Mouse (Mus musculus) lung, adult 2 months (tissue): ENCODE data around the gene Trim26. TPM values are rescaled to one million over a fixed set of nuclear protein-coding genes. Genes with fewer than 3 reads are reported as not detected.
A peak's percentile ranks its signal among the peaks of the same experiment; 100 is the strongest.
"Not testable (repeated sequence)": the region's sequence is repeated elsewhere in the genome, so short reads cannot be mapped to it uniquely, and the experiment has no call there.

Experiments
- DNase-seq: peaks from one replicate; pipeline ENCODE4 v3.0.0; 2022
- H3K4me1 ChIP-seq: fragments of 200-500 bp; 2 replicates; pipeline ENCODE4 v1.6.1; 2011; ENCODE audit warnings: low read length; ENCODE audit not compliant: control insufficient read depth, insufficient read depth
- H3K4me3 ChIP-seq: fragments of 200-500 bp; replicated peaks from 2 replicates; pipeline ENCODE3; 2011; ENCODE audit warnings: low read depth, mild to moderate bottlenecking, control low read depth, low read length; ENCODE audit errors: extremely low read depth
- CTCF ChIP-seq: fragments of 200-500 bp; IDR thresholded peaks from 2 replicates; pipeline ENCODE4 v1.5.1; 2011; ENCODE audit warnings: mild to moderate bottlenecking, low read length, control low read depth; ENCODE audit not compliant: insufficient read depth
- POLR2A ChIP-seq: fragments of 200-500 bp; IDR thresholded peaks from 2 replicates; pipeline ENCODE4 v1.6.1; 2011; ENCODE audit warnings: low read depth, mild to moderate bottlenecking, control low read depth, low read length, borderline replicate concordance; ENCODE audit errors: extremely low read depth
- WGBS: fragments of 180-500 bp; shearing (Covaris S2); methylation state at CpG from one replicate; pipeline ENCODE4 v1.1.7; 2018; 5-methylcytosine and 5-hydroxymethylcytosine counted together
- polyA plus RNA-seq: library from polyadenylated mRNA; depleted of rRNA; stranded (reverse); fragments of >200 nt; gene quantifications from 2 replicates; pipeline ENCODE4 v1.2.3, GENCODE M21; 2012

Trim26 gene
- polyA plus RNA-seq, 1 experiment, result 48.7 TPM

- Histone ChIP-seq H3K4me3 (no peak within 1 kb of the TSS), H3K4me1 (no peaks in the 10 kb centered on the region)
- 72% methylated on average over 4 of the region's 4 CpGs for WGBS
- TF ChIP-seq CTCF (no peak), POLR2A (no peak)
- DNase-seq, result no peak
Measured at GRCm38 (mm10) chr17:36869284-36869954, 32.5 kb downstream of the Trim26 start, which contains the start of gene Trim10. TSS of gene Trim10 (plus strand) at chr17:36869574.

DNA sequence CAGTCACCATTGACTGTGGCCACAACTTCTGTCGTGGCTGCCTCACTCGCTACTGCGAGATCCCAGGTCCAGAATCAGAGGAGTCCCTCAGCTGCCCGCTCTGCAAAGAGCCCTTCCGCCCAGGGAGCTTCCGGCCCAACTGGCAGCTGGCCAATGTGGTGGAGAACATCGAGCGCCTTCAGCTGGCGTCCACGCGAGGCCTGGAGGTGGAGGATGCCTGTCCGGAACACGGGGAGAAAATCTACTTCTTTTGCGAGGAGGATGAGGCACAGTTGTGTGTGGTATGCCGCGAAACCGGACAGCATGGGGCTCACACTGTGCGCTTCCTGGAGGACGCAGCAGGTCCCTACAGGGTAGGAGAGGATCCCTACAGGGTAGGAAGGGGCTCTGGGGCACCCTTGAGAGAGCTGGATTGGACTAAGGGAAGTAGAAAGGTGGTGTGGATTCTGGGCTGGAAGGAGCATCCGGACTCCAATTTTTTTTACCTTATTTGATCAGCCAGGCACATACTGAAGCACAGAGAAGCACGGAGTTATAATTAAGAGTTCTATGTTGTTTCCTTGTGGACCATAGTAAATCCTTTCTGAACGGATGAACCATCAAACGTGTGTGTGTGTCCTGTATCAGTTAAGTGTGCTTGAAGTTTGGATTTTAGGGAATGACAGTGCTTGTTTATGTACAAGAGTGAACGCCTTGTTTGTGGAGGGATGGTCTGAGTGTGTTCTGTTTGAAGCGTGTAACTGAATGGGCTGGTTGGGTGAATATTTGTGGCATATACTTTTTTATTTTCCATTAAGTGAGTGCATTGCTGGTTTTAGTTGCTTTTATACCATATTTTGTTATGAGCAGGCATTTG is 33.2 kb downstream of the Trim26 start:
- 57% methylated on average over 25 of the region's 25 CpGs for WGBS
- no peak overlapping the region for H3K4me3 ChIP-seq
- TF ChIP-seq POLR2A (no peak), CTCF (no peak)
- H3K4me1 ChIP-seq, result no peaks in the 10 kb centered on the region
- DNase-seq, result no peak

DNA sequence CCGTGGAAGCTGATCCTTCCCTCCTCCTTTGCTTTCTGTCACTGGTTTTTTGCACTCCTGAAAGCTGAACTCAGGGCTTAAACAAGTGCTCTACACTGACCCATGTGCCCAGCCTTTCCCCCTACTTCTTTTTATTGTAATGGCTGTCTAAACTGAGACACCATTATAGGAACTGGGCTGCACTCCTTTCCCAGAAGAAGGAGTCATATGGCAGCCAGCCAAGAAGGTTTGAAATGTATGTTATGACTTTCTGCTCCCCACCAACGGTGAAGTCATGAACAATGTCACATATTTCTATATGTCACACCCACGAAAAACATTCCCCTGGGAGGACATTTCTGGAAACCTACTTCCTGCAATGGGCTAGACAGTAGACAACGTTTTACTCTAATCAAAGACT is 37.7 kb downstream of the Trim26 start:
- 29% methylated on average over 4 of the region's 4 CpGs for WGBS
- no peak for DNase-seq
- no peak overlapping the region for H3K4me3 ChIP-seq
- no peaks in the 10 kb centered on the region for H3K4me1 ChIP-seq
- TF ChIP-seq CTCF, result no peak
- TF ChIP-seq POLR2A, result no peak

GRCm38 (mm10) chr17:36883350-36883749 is 46.4 kb downstream of the Trim26 start:
- Histone ChIP-seq H3K4me1 (no peaks in the 10 kb centered on the region), H3K4me3 (no peak overlapping the region)
- 42% methylated on average over 2 of the region's 2 CpGs for WGBS
- TF ChIP-seq POLR2A (no peak), CTCF (no peak)
- no peak for DNase-seq

DNA sequence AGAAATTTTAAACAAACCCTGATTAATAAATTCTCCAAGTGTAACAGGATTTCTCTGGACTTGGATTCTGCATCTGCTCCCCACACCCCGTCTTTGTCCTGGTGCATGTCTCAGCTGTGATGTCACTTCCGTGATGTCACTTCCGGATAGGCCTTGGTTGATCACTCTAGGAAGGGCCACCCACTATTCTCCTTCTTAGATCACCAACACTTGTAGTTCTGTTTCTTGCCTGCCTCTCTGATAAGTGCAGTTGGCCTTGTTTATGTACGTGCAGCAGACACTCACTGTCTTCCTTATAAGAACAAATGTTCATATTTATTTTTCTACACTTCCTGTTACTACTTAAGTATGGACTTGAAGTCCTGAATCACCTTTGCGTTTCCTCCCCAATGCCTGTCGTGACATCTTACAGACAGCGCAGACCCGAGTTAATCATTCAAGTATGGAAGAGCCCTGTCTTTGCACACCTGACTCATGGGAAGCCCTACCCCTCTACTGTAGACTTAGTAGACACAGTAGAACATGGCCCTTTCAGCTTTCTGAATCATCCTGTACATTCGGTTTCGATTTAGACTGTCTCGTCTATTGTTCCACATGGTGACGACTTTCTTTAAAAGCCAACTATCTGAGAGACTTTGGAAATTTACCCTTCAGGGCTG is 48.3 kb downstream of the Trim26 start:
- Histone ChIP-seq H3K4me1 (no peaks in the 10 kb centered on the region), H3K4me3 (no peak overlapping the region)
- TF ChIP-seq POLR2A (no peak), CTCF (no peak)
- WGBS, result 79% methylated on average over 12 of the region's 12 CpGs
- no peak for DNase-seq

DNA sequence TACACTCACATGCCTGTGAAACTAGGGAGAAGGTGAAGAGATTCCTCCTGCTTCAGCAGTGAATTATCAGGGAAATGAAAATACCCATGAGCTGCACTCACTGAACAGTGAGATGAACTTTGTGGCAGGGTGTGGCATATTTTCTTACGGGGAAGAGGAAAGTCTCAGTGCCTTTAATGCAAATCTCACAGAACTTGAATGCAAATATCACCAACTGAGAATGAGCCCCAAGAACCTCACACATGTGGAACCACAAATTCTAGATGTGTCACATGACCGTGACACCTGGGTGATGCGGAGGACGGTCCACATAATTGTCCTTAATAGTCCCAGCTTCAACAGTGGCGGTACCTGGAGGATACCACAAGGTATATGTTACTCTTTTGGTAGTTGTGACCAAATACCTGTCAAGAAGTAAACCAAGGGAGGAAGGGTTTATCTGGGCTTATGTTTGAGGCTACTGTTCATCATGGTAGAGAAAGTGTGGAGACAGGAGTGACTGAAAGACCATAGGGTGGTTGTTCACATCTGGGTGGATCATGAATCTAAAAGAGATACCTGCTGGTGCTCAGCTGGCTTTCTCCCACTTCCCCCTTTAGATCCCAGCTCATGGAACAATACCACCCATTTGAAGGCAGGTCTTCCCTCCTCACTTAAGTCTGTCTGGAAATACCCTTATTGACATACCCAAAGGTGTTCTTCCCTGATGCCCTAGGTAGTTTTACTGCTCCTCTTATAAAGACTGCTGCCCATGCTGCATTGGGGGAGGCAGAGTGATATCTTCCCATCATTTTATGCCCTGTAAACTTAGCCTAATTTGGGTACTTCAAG is 53.4 kb downstream of the Trim26 start, which contains the start of gene Trim40:
Gene Trim40, minus strand, starts transcription at position 51 of the 831 bp plus-strand sequence.
- TF ChIP-seq POLR2A, result no peak
- TF ChIP-seq CTCF, result no peak
- Histone ChIP-seq H3K4me1 (no peaks in the 10 kb centered on the region), H3K4me3 (no peak within 1 kb of the TSS)
- DNase-seq, result no peak
- WGBS, result 79% methylated on average over 5 of the region's 5 CpGs

DNA sequence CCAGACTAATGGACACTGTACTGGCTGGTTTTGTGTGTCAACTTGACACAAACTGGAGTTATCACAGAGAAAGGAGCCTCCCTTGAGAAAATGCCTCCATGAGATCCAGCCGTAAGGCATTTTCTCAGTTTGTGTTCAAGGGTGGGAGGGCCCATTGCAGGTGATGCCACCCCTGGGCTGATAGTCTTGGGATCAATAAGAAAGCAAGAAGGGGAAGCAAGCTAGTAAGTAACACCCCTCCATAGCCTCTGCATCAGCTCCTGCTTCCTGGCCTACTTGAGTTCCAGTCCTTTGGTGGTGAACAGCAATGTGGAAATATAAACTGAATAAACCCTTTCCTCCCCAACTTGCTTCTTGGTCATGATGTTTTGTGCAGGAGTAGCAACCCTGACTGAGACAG is 54.6 kb downstream of the Trim26 start:
- 92% methylated on average over 1 of the region's 1 CpGs for WGBS

GRCm38 (mm10) chr17:36892362-36892761 is 55.4 kb downstream of the Trim26 start:
- TF ChIP-seq CTCF (peak; percentile 44), POLR2A (no peak)
- 6% methylated on average over 2 of the region's 2 CpGs for WGBS
- peak; percentile 31 for DNase-seq
- Histone ChIP-seq H3K4me3 (no peak overlapping the region), H3K4me1 (no peaks in the 10 kb centered on the region)

More for the DNA sequence above, 54.6 kb downstream of the Trim26 start:
- not testable (repeated sequence) for H3K4me1 ChIP-seq, H3K4me3 ChIP-seq, DNase-seq

DNA sequence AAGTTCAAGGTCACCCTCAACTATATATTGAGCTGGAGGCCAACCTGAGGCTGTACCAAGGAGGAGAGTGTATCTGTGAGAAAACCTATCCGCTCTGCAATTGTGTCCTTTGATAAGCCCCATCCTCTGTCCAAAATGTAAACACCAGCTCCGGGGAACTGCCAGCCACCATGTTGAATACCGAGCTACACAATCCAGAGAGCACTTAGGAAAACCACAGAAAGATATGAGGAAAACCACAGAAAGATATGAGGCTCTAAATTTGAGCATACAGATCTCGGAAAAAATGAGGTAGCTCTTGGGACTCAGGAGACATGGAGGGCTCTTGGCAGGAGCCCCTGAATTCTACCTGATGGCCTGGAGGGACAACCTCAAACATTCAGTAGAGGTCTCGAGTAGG is 56.5 kb downstream of the Trim26 start:
- TF ChIP-seq POLR2A (no peak), CTCF (no peak)
- Histone ChIP-seq H3K4me1 (no peaks in the 10 kb centered on the region), H3K4me3 (no peak overlapping the region)
- 35% methylated on average over 5 of the region's 5 CpGs for WGBS
- DNase-seq, result no peak
